Mouse (Mus musculus) activated CD4-positive, CD25-positive, alpha-beta regulatory T cell, adult 4 months (primary cell): ENCODE results near the gene Xlr5c. TPM values are rescaled to one million over a fixed set of nuclear protein-coding genes. Genes with fewer than 3 reads are reported as not detected.
A peak's percentile ranks its signal among the peaks of the same experiment; 100 is the strongest.
"Not testable (repeated sequence)": the region's sequence is repeated elsewhere in the genome, so short reads cannot be mapped to it uniquely, and the experiment has no call there.

Experiments
- ATAC-seq: one replicate; pipeline ENCODE4 v1.8.0; 2017
- polyA plus RNA-seq, 2 experiments: library from polyadenylated mRNA; unstranded; fragments of 100-300 nt; shearing (Covaris generic); gene quantifications; one replicate each; pipeline ENCODE4 v1.2.1; 2017

The Xlr5c gene
- polyA plus RNA-seq: not detected

GRCm38 (mm10) chrX:73292876-73293275, at the start of gene Xlr5c, which contains the start of gene Xlr5a:
Gene Xlr5c (minus strand): TSS chrX:73292976.
Gene Xlr5a (minus strand): TSS chrX:73292976.
- ATAC-seq: not testable (repeated sequence)

DNA sequence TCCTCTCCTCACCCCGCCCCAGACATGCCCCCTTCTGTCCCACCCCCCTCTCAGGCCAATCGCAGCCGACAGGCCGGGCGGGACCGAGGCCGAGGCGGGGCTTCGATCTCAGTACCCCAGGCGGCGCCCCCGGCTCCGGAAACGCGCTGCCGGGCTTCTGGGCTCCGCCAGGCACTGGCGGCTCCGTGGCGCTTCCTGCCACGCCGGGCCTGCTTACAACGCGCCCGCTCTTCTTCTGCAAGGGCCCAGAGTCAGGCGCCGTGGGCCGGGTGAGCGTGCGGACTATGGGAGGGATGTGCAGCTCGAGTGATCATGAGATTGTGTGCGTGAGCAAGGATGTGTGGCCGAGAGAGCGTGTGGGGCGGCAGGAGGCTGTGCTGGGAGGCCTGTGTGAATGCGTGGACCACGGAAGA, 49.7 kb upstream of the Xlr5c start, which contains the start of gene Zfp275:
Zfp275 (plus strand) TSS at position 139 of the 413 bp plus-strand sequence.
- ATAC-seq: peak; percentile 85

DNA sequence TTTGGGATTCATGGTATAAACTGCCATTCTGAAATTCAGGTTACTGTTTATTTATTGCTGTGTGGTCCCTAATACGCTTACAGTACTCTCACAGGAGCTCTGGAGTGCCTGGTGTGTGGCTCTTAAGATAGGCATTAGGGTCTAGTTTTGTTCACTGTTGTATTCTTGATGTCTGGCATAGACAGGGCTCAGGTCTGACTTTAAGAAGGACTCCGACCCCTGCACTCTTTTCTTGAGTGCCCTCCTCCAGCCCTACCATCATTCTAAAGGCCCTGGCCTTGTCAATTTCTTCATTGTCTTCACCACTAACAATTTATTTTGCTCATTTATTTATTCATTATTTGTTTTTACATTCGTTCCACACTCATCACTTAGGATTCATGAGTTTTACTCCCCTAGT, 49.3 kb upstream of the Xlr5c start:
- ATAC-seq: no peak

DNA sequence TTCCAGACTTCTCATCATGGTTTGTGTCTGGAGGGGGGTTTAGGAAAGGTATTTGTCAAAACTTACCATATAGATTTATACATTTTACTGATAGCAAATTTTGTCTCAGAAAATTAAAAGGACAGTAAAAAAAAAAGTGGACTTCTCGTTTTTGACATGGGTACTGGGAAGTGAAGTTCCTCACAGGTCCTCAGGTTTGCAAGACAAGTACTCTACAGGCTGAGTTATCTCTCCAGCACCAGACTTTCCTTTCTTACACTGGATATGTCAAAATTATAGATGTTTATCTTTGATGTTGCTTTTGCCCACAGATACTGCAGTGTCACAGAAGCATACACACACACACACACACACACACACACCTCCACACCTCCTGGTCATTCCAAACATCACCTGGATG, 48.7 kb upstream of the Xlr5c start:
- ATAC-seq: no peak

DNA sequence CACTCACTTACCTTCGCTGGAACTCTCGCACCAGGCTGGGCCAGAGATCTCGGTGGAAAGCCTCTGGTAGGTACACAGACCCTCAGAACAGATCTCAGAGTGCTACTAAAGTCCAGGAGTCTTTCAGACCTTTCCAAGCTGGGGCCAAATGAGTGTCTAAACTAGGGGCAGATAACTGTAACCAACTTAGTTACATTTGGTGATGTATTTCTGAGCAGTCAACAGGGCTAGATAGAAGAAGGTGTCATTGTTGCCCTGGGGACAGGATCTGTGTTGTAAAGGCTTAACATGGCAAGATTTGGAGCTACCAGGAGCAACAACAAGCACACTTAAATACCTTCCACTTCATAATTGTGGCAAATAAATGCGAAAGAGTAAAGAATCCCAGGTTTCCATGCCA, 44.0 kb upstream of the Xlr5c start, which contains the start of gene Gm45015:
Gm45015 (minus strand) TSS at position 101 of the 400 bp plus-strand sequence.
- no peak for ATAC-seq

GRCm38 (mm10) chrX:73333548-73333947, 40.8 kb upstream of the Xlr5c start:
- no peak for ATAC-seq

DNA sequence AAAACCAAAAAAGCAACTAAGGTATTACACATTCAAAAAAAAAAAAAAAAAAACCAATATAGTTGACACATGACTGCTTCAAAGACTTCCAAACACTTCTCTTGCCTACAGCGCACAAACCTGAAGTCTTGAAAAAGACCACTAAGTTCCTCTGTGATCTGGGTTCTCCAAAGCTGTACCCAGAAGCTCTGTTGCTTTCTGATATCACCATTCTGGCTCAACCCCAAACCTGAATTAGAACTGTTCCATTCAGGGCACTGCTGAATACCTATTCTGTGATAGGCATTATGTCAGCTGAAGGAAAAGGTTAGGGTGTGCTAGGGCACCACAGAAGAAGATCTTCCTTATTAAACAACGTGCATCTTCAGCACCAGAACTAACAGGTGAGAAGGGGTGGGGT, 34.4 kb upstream of the Xlr5c start:
- no peak for ATAC-seq

- no peak for ATAC-seq
Observed at GRCm38 (mm10) chrX:73321029-73321428, 28.3 kb upstream of the Xlr5c start.

GRCm38 (mm10) chrX:73312522-73312921, 19.7 kb upstream of the Xlr5c start:
- ATAC-seq: no peak

- not testable (repeated sequence) for ATAC-seq
Observed at GRCm38 (mm10) chrX:73295745-73296144, 3.0 kb upstream of the Xlr5c start.

GRCm38 (mm10) chrX:73265270-73265669, 27.5 kb downstream of the Xlr5c start, which contains the start of gene Xlr3c:
Gene Xlr3c (minus strand): TSS chrX:73265390.
- ATAC-seq: not testable (repeated sequence)

DNA sequence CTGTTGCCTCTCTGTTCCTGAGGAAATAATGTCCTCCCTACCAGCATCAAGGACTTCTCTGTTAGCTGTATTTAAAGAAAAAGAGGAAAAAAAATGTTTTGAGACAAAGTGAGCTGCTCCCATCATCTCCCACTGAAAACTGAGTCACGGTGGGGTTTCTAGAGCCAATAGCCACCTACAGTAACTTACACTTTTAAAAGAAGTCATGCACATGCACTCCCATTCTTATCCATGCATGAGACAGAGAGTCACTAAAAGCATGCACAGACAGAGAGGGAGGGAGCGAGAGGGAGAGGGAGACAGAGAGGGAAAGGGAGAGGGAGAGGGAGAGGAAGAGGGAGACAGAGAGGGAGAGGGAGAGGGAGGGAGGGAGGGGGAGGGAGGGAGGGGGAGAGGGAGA, 30.3 kb downstream of the Xlr5c start:
- ATAC-seq: not testable (repeated sequence)

DNA sequence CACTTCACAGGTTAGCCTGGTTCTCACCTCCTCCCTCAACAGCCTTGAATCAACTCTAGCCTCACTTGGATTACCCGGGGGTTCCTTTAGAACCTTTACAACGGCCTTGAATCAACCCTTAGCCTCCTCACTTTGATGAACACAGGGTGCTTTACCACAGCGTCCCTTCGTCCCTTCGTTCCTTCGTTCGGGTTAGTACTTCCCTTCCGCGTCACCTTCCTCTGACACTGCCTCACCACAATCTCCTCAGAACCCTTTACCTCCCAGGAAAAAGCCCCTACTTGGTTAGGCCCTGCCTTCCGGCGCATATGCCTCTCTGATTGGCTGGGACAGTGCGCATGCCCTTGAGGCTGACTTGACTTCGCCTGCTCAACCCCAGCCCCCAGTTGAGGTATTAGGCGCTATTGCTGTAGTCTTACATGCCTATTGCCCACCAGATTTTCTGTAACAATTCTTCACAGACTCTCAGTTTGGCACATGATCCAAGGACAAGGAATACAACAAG, 49.9 kb downstream of the Xlr5c start, which contains the start of gene Xlr4c:
Xlr4c (minus strand) TSS at position 310 of the 505 bp plus-strand sequence.
- ATAC-seq: peak; percentile 91

Other genes with a start within 250 kb of the Xlr5c start
- not detected for gene Pnma3, start 228.2 kb downstream of the Xlr5c start, polyA plus RNA-seq
- gene Xlr4a, start 210.5 kb downstream of the Xlr5c start, polyA plus RNA-seq: 100 to 1,000 TPM; 122 to 127 TPM
- under 1 TPM in 1 of 2 experiments, not detected in 1; 0.97 TPM for gene Xlr3a, start 195.9 kb downstream of the Xlr5c start, polyA plus RNA-seq
- not detected for gene Gm14685, start 175.9 kb downstream of the Xlr5c start, polyA plus RNA-seq
- gene Xlr5b, start 144.2 kb downstream of the Xlr5c start, polyA plus RNA-seq: not detected
- not detected for gene DXBay18, start 143.5 kb downstream of the Xlr5c start, polyA plus RNA-seq
- not detected for gene Spin2d, start 116.0 kb downstream of the Xlr5c start, polyA plus RNA-seq
- 10 to 100 TPM; 12.7 to 30.6 TPM for gene Xlr3b, start 100.8 kb downstream of the Xlr5c start, polyA plus RNA-seq
- gene Xlr4b, start 78.6 kb downstream of the Xlr5c start, polyA plus RNA-seq: 100 to 1,000 TPM; 144 to 160 TPM
- 1 to 10 TPM; 1.3 to 1.5 TPM for gene F8a, start 64.7 kb downstream of the Xlr5c start, polyA plus RNA-seq
- 10 to 100 TPM; 85.6 to 87.3 TPM for gene Xlr4c, start 49.8 kb downstream of the Xlr5c start, polyA plus RNA-seq
- gene Xlr3c, start 27.6 kb downstream of the Xlr5c start, polyA plus RNA-seq: not detected
- not detected for gene Xlr5a, start within 50 bp of the Xlr5c start, polyA plus RNA-seq
- not detected for gene Gm45015, start 43.9 kb upstream of the Xlr5c start, polyA plus RNA-seq
- 10 to 100 TPM; 11.0 to 11.6 TPM for gene Zfp275, start 49.6 kb upstream of the Xlr5c start, polyA plus RNA-seq
- gene Gm18336, start 105.8 kb upstream of the Xlr5c start, polyA plus RNA-seq: not detected
- under 1 TPM; 0.09 to 0.22 TPM for gene Zfp92, start 118.1 kb upstream of the Xlr5c start, polyA plus RNA-seq
- gene Trex2, start 142.4 kb upstream of the Xlr5c start, polyA plus RNA-seq: not detected
- gene Haus7, start 166.1 kb upstream of the Xlr5c start, polyA plus RNA-seq: 10 to 100 TPM; 33.0 to 34.5 TPM
- not detected for gene Bgn, start 190.6 kb upstream of the Xlr5c start, polyA plus RNA-seq
- not detected for gene Atp2b3, start 210.1 kb upstream of the Xlr5c start, polyA plus RNA-seq